Mouse (Mus musculus) stomach, embryonic 16.5 days (tissue): ENCODE results near the gene Adamts4. TPM values are rescaled to one million over a fixed set of nuclear protein-coding genes. Genes with fewer than 3 reads are reported as not detected.
A peak's percentile ranks its signal among the peaks of the same experiment; 100 is the strongest.

Experiments
- ATAC-seq: fragments of 200-750 bp; cut with Nextera tagmentation; 2 replicates; pipeline ENCODE4 v1.8.0; 2017; ENCODE audit warnings: moderate number of reproducible peaks, moderate TSS enrichment; ENCODE audit not compliant: insufficient read depth, low FRiP score
- H3K27ac ChIP-seq: fragments of 300-500 bp; sonication (generic); 2 replicates; pipeline ENCODE4 v1.5.1; 2014; ENCODE audit warnings: low read length
- H3K27me3 ChIP-seq: fragments of 300-500 bp; sonication (generic); 2 replicates; pipeline ENCODE4 v1.6.1; 2014; ENCODE audit warnings: low read length, control low read depth, mixed read lengths; ENCODE audit not compliant: control insufficient read depth, insufficient read depth
- H3K36me3 ChIP-seq: fragments of 300-500 bp; sonication (generic); 2 replicates; pipeline ENCODE4 v1.6.1; 2014; ENCODE audit warnings: low read length; ENCODE audit not compliant: control insufficient read depth, insufficient read depth
- H3K4me1 ChIP-seq: fragments of 300-500 bp; sonication (generic); 2 replicates; pipeline ENCODE4 v1.6.1; 2014; ENCODE audit warnings: low read length, control low read depth, mixed read lengths; ENCODE audit not compliant: control insufficient read depth, insufficient read depth
- H3K4me2 ChIP-seq: fragments of 300-500 bp; sonication (generic); 2 replicates; pipeline ENCODE4 v1.6.1; 2014; ENCODE audit warnings: low read depth, low read length, mixed read lengths
- H3K4me3 ChIP-seq: fragments of 300-500 bp; sonication (generic); replicated peaks from 2 replicates; pipeline ENCODE4 v1.5.1; 2014; ENCODE audit warnings: mild to moderate bottlenecking, low read length
- H3K9ac ChIP-seq: fragments of 300-500 bp; sonication (generic); 2 replicates; pipeline ENCODE4 v1.6.1; 2014; ENCODE audit warnings: low read length
- H3K9me3 ChIP-seq: fragments of 300-500 bp; sonication (generic); replicated peaks from 2 replicates; pipeline ENCODE4 v1.6.1; 2016; ENCODE audit warnings: low read length, control low read depth; ENCODE audit not compliant: control insufficient read depth
- whole genome bisulfite sequencing: fragments of 180-500 bp; shearing (Covaris S2); extraction: QIAGEN DNeasy Blood & Tissue Kit; methylation state at CpG from one replicate; pipeline ENCODE4 v1.1.7; 2014; 5-methylcytosine and 5-hydroxymethylcytosine counted together
- polyA plus RNA-seq: library from polyadenylated mRNA; unstranded; fragments of >200 nt; fragmentation: Nextera tagmentation; extraction: Ambion mirVana; gene quantifications from 2 replicates; pipeline ENCODE4 v1.2.1, GENCODE M21; 2015

Adamts4 gene
- polyA plus RNA-seq, 1 experiment from 2014 or later, result 11.0 TPM

DNA sequence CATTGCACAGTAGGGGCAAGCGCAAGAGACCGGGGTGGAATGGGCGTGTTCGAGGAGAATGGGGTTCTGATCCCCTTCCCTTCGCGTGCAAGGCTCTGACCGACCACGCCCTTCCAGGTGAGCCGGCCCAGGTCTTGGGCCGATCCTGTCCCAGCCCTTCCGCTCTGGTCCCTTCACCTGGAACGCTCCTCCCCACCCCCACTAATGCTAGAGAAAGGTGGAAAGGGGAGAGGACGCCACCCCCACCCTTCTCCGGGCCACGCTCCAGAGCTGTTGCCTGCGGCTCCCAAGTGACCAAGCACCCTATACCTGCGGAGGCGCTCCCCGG, 20.3 kb downstream of the Adamts4 start:
- peak overlapping the region; percentile 82 for H3K9ac ChIP-seq
- peaks cover 18% of the 10 kb centered on the region for H3K4me1 ChIP-seq
- peak; percentile 88 for ATAC-seq
- H3K4me3 ChIP-seq, result peak overlapping the region; percentile 94
- peaks cover 10% of the 10 kb centered on the region for H3K36me3 ChIP-seq
- 1% methylated on average over 18 of the region's 19 CpGs for WGBS
- peak overlapping the region; percentile 96 for H3K4me2 ChIP-seq
- H3K27ac ChIP-seq, result peak overlapping the region; percentile 91
- no peaks in the 10 kb centered on the region for H3K27me3 ChIP-seq
- H3K9me3 ChIP-seq, result no peaks in the 10 kb centered on the region

DNA sequence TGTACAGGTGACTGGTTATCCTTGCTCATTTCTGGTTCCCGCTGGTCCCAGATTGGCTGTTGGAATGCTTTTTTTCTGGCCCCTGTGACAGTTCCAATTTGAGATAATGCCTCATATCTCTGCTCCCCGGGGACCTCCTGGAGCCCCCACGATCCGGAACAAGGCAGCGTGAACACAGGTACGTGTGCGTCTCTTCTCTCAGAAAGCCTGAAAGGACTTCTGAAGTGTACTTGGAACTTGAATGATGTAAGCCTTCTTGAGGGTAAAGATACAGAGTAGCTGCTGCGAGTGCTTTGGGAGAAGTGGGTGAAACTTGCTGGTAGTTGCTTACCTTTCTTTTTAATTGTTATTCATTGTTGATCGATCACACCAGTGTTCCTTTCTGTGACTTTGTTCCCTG, 21.0 kb downstream of the Adamts4 start:
- no peak for ATAC-seq
- peak overlapping the region; percentile 91 for H3K27ac ChIP-seq
- H3K4me2 ChIP-seq, result peak overlapping the region; percentile 96
- peak overlapping the region; percentile 94 for H3K4me3 ChIP-seq
- H3K36me3 ChIP-seq, result peaks cover 16% of the 10 kb centered on the region
- WGBS, result 35% methylated on average over 9 of the region's 9 CpGs
- peak overlapping the region; percentile 82 for H3K9ac ChIP-seq
- no peaks in the 10 kb centered on the region for H3K9me3 ChIP-seq
- H3K27me3 ChIP-seq, result no peaks in the 10 kb centered on the region
- peaks cover 18% of the 10 kb centered on the region for H3K4me1 ChIP-seq

DNA sequence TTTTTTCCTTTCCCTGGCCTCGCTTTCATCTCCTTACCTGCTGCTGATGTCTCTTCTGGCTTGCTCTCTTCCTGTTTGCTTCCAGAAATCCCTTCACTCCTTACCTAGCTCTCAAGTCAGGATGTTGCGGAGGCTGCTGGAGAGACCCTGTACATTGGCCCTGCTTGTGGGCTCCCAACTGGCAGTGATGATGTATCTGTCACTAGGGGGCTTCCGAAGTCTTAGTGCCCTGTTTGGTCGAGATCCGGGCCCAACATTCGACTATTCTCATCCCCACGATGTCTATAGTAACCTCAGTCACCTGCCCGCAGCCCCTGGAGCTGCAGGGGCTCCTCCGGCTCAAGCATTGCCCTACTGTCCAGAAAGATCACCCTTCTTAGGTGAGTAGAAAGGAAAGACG, 21.4 kb downstream of the Adamts4 start:
- Histone ChIP-seq H3K9ac (peak overlapping the region; percentile 45; the same call in 1 of the 2 replicates), H3K4me3 (peak overlapping the region; percentile 94), H3K4me1 (peaks cover 18% of the 10 kb centered on the region), H3K4me2 (peak overlapping the region; percentile 96), H3K27me3 (no peaks in the 10 kb centered on the region), H3K36me3 (peaks cover 18% of the 10 kb centered on the region), H3K27ac (no peak overlapping the region), H3K9me3 (no peaks in the 10 kb centered on the region)
- ATAC-seq, result no peak
- WGBS, result 53% methylated on average over 10 of the region's 10 CpGs

DNA sequence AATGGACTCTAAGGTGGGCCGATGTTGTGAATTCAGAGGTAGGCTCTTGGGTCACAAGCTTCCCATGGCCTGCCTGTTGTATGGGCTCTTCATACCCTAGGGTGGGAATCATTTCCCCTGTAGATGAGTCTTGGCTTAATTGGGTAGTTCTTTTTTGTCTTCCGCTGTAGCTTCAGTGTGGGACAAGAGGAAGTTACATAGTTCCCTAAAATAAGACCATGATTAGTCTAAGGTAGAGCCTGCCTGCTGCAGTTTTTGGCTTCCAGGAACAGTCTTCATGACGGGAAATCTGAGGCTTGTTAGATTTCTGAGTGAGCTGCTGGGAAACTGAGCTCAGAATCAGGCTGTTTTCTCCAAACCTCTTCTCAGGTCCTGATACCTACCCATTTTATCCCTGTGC, 21.9 kb downstream of the Adamts4 start:
- Histone ChIP-seq H3K36me3 (peaks cover 18% of the 10 kb centered on the region), H3K4me2 (peak overlapping the region; percentile 96), H3K4me3 (0 out of 2 replicates have a peak overlapping the region, but pooled peaks have one; percentile 94), H3K27ac (no peak overlapping the region), H3K4me1 (peaks cover 18% of the 10 kb centered on the region), H3K27me3 (no peaks in the 10 kb centered on the region), H3K9ac (0 out of 2 replicates have a peak overlapping the region, but pooled peaks have one; percentile 45), H3K9me3 (no peaks in the 10 kb centered on the region)
- WGBS, result 89% methylated on average over 3 of the region's 3 CpGs
- ATAC-seq, result no peak

DNA sequence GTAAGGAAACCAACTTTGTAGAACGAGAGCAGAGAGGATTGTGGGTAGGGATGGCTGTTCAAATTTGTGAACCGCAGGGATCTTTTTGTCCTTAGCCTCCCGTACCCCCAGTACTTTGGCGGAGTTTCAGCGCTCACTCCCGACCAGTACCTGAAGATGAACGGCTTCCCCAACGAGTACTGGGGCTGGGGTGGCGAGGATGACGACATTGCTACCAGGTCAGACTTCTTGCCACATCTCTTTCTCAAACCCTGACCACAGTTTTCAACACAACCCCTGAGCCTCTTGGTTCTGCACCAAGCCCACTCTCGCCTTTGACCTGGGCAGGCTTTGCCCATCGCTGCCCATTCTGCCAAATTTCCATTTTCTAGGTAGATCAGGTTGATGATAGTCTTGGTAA, 23.9 kb downstream of the Adamts4 start:
- WGBS, result 86% methylated on average over 12 of the region's 12 CpGs
- H3K27me3 ChIP-seq, result no peaks in the 10 kb centered on the region
- H3K4me2 ChIP-seq, result no peak overlapping the region
- ATAC-seq, result no peak
- no peak overlapping the region for H3K9ac ChIP-seq
- H3K4me1 ChIP-seq, result peaks cover 18% of the 10 kb centered on the region
- H3K4me3 ChIP-seq, result no peak overlapping the region
- H3K27ac ChIP-seq, result no peak overlapping the region
- H3K9me3 ChIP-seq, result no peaks in the 10 kb centered on the region
- H3K36me3 ChIP-seq, result peaks cover 18% of the 10 kb centered on the region

DNA sequence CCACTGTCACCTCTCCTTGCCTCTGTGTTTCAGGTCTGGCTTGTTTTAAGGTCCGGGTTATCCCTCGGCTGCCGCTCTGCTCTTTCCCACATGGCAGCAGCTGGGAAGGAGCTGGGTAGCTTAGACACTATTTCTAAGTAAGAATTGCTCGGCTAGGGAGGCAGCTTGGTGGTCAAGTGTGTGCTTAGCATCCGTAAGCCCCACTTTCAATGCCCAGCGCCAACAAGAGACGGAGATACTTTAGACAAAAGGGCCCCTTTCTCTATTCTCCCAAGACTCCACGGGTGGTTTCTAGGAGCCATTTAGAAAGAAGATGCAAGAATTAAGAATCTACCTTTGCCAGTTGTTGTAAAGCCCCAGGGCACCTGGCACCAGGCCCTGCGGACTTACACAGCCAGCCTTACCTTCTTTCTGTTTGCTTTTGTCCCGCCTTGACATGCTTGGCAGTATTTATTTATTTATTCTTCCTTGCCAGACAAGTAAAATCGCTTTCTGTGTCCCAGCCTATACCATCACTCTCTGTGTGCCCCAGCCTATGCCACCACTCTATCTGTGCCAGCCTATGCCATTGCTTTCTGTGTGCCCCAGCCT, 25.0 kb downstream of the Adamts4 start:
- WGBS, result 79% methylated on average over 11 of the region's 11 CpGs
- Histone ChIP-seq H3K9me3 (no peaks in the 10 kb centered on the region), H3K9ac (no peak overlapping the region), H3K4me1 (peaks cover 18% of the 10 kb centered on the region), H3K27me3 (no peaks in the 10 kb centered on the region), H3K36me3 (peaks cover 18% of the 10 kb centered on the region), H3K27ac (no peak overlapping the region), H3K4me2 (no peak overlapping the region), H3K4me3 (no peak overlapping the region)
- no peak for ATAC-seq

DNA sequence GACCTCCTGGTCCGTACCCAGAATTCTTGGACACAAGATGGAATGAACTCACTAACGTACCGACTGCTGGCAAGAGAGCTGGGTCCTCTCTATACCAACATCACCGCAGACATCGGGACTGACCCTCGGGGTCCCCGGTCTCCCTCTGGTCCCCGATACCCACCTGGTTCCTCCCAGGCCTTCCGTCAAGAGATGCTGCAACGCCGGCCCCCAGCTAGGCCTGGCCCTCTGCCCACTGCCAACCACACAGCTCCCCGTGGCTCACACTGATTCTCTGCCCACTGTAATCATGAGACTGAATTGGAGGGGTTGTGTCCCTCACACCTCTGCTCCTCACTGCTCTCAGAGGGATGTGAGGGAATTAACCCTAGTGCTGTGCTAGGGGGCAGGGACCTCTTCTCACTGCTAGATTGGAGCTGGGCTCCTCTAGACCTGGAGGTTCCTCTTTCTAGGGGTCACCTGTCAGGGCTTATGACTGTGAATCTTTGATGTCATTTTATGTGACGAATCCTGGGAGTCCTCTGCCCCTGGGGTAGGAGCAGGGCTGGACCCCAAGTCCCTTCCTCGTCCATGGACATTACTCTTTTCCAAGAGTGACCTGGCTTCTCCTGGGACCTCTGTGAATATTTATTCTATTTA, 26.0 kb downstream of the Adamts4 start:
- no peak for ATAC-seq
- H3K27me3 ChIP-seq, result no peaks in the 10 kb centered on the region
- H3K4me1 ChIP-seq, result peaks cover 13% of the 10 kb centered on the region
- H3K36me3 ChIP-seq, result peaks cover 18% of the 10 kb centered on the region
- no peak overlapping the region for H3K27ac ChIP-seq
- 88% methylated on average over 14 of the region's 14 CpGs for WGBS
- no peak overlapping the region for H3K9ac ChIP-seq
- no peaks in the 10 kb centered on the region for H3K9me3 ChIP-seq
- no peak overlapping the region for H3K4me3 ChIP-seq
- no peak overlapping the region for H3K4me2 ChIP-seq

DNA sequence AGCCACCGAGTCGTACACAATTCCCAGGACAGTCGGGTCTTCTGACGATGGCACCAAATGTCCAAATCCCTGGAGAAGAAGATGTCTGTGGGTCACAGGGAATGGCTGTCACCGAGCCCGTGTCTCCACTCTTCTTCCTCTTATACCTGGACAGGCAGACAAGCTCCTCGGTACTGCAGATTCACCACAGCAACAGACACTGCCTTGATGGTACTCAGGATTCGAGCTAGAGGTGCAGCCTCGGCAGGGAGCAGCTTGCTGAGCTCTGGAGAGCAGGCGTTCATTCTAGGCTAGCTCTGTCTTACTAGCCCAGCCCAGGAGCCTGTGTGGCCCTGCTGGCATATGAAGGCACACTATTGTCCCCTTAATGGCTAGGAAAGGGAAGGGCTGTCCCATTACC, 27.5 kb downstream of the Adamts4 start:
- 82% methylated on average over 10 of the region's 10 CpGs for WGBS
- Histone ChIP-seq H3K27me3 (no peaks in the 10 kb centered on the region), H3K9ac (no peak overlapping the region), H3K9me3 (no peaks in the 10 kb centered on the region), H3K4me1 (peaks cover 16% of the 10 kb centered on the region), H3K27ac (no peak overlapping the region), H3K4me2 (no peak overlapping the region), H3K36me3 (peaks cover 20% of the 10 kb centered on the region), H3K4me3 (no peak overlapping the region)
- no peak for ATAC-seq

DNA sequence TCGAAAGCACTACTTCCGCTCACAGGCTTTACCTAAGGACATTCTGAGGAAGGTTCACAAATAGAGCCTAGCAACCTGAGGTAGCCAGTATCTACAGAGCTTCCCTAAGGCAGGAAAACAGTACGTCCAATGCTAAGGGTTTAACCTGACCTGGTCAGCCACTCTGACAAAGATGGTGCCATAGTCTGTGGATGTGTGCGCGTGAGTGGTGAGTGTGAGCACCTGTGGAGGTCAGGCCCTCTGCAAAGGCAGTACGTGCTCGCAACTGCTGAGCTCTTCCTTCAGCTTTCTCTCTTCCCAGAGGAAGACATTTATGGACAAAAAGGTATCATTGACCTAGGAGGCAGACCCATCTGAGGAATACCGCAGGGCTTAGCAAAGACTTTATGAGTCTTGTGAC, 28.2 kb downstream of the Adamts4 start:
- H3K4me2 ChIP-seq, result no peak overlapping the region
- no peak overlapping the region for H3K27ac ChIP-seq
- H3K9ac ChIP-seq, result no peak overlapping the region
- H3K9me3 ChIP-seq, result no peaks in the 10 kb centered on the region
- H3K27me3 ChIP-seq, result no peaks in the 10 kb centered on the region
- 92% methylated on average over 8 of the region's 8 CpGs for WGBS
- no peak overlapping the region for H3K4me3 ChIP-seq
- H3K36me3 ChIP-seq, result peaks cover 26% of the 10 kb centered on the region
- no peak for ATAC-seq
- H3K4me1 ChIP-seq, result peaks cover 16% of the 10 kb centered on the region
